Mouse (Mus musculus) activated CD4-positive, CD25-positive, alpha-beta regulatory T cell, adult 9 weeks (primary cell): ENCODE data around the gene Hist1h2bh. TPM values are rescaled to one million over a fixed set of nuclear protein-coding genes. Genes with fewer than 3 reads are reported as not detected.

ENCODE experiments used
- polyA plus RNA-seq: library from polyadenylated mRNA; unstranded; fragments of 100-300 nt; shearing (Covaris generic); gene quantifications from one replicate; pipeline ENCODE4 v1.2.1, GENCODE M21; 2017

The Hist1h2bh gene
- polyA plus RNA-seq: not detected

GRCm38 (mm10) chr13:23542999-23543607 is at the start of gene Hist1h2bh:
TSS of gene Hist1h2bh (minus strand) at chr13:23543392.

DNA sequence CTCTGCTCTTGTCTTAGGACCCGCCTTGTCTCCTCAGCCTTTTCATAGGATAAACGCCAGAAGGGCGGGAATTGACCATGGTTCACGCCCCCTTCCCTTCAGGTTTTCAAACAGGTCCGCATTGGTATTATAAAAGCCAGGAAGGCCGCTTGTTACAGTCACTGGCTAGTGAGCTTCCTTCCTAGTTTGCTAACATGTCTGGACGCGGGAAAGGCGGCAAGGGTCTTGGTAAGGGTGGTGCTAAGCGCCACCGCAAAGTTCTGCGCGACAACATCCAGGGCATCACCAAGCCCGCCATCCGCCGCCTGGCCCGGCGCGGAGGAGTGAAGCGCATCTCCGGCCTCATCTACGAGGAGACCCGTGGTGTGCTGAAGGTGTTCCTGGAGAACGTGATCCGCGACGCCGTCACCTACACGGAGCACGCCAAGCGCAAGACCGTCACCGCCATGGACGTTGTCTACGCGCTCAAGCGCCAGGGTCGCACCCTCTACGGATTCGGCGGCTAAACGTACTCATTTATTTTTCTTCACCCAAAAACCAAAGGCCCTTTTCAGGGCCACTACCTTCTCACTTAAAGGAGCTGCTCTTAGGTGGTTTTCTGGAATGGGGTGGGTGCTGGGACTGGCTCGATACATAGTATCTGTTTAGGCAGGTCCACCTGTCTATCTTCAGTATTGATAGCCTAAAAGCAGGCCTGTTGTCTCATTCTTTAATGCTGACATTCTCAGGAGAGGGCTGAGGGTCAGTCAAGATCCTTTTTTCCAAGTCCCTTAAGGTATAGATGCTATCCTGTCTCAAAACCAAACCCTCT is 38.4 kb upstream of the Hist1h2bh start, which contains the start of gene Hist1h4d:
Hist1h4d (plus strand) TSS at position 191 of the 811 bp plus-strand sequence.

GRCm38 (mm10) chr13:23575271-23575851 is 32.2 kb upstream of the Hist1h2bh start, which contains the start of gene Hist1h3d:
TSS of gene Hist1h3d (plus strand) at chr13:23575763.

DNA sequence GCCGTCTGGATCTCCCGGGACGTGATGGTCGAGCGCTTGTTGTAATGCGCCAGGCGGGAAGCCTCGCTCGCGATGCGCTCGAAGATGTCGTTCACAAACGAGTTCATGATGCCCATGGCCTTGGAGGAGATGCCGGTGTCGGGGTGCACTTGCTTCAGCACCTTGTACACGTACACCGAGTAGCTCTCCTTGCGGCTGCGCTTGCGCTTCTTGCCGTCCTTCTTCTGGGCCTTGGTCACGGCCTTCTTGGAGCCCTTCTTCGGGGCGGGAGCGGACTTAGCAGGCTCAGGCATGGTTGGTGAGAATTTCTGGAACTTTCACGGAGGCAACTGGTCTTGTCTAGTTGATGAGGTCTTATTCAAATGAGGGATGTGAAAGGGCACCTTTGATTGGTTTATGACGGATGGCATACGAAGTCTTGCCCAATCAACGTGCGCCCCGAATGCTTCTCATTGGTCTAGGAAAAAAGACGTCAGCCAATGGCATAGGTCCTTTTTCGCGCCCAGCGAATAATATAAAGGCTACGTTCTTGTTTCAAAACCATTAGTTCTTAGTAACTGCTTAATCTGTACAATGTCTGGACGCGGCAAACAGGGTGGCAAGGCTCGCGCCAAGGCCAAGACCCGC is 30.8 kb upstream of the Hist1h2bh start, which contains the start of the genes Hist1h2bf and Hist1h2ad:
Hist1h2bf (minus strand) TSS at position 299 of the 627 bp plus-strand sequence.
Hist1h2ad (plus strand) TSS at position 484 of the 627 bp plus-strand sequence.

GRCm38 (mm10) chr13:23571022-23571503 is 27.9 kb upstream of the Hist1h2bh start, which contains the start of the genes Hist1h2ae and Hist1h2bg:
TSS of gene Hist1h2ae (minus strand) at chr13:23571220.
TSS of gene Hist1h2bg (plus strand) at chr13:23571396.

GRCm38 (mm10) chr13:23561883-23562659 is 18.9 kb upstream of the Hist1h2bh start, which contains the start of gene Hist1h3e:
TSS of gene Hist1h3e (minus strand) at chr13:23562369.

DNA sequence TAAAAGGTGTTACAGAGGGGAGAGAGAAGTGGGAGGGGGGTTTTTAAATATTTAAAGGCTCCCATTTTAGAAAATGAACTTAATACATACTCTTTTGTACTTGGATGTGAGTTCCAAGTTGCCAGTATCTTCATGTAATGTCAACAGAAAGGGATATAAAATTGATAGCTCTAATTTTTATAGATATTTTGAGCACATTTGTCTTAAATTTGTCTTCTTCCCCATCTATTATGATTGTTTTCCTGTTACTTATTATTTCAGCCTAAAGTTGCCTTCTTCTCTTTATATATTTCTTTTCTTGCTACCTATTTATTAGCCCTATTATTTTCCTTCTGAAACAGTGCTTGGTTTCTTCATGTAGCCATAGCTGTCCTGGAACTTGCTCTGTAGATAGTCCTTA is 9.8 kb upstream of the Hist1h2bh start, which contains the start of gene Hist1h1d:
Hist1h1d (plus strand) TSS at position 301 of the 400 bp plus-strand sequence.

GRCm38 (mm10) chr13:23551146-23551834 is 8.1 kb upstream of the Hist1h2bh start, which contains the start of gene Hist1h4f:
TSS of gene Hist1h4f (minus strand) at chr13:23551648.

DNA sequence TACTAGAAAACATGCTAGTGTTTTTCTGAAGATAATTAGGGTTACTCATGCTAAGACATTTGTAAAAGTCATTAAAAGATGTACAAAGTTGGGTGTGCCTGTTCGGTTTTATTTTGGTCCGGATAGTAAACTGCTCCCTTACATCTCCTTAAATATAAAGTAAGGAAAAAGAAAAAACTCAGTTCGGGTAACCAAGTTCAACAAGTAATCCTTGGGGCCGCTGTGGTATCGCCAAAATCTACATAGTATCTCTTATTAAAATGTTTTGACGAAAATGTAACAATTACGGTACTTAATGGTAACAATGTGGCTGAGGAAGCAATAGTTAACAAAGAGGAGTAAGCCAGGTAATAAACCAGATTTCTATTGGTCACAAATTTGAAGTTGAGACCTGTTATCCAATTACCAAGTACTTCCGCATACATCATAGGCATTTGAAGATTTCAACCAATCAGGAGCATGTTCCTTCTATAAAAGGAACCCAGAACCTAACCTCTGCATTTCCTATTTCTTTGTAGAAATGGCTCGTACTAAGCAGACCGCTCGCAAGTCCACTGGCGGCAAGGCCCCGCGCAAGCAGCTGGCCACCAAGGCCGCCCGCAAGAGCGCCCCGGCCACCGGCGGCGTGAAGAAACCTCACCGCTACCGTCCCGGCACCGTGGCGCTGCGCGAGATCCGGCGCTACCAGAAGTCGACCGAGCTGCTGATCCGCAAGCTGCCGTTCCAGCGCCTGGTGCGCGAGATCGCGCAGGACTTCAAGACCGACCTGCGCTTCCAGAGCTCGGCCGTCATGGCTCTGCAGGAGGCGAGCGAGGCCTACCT is 984 bp upstream of the Hist1h2bh start, which contains the start of gene Hist1h3f:
Hist1h3f (plus strand) TSS at position 88 of the 822 bp plus-strand sequence.

DNA sequence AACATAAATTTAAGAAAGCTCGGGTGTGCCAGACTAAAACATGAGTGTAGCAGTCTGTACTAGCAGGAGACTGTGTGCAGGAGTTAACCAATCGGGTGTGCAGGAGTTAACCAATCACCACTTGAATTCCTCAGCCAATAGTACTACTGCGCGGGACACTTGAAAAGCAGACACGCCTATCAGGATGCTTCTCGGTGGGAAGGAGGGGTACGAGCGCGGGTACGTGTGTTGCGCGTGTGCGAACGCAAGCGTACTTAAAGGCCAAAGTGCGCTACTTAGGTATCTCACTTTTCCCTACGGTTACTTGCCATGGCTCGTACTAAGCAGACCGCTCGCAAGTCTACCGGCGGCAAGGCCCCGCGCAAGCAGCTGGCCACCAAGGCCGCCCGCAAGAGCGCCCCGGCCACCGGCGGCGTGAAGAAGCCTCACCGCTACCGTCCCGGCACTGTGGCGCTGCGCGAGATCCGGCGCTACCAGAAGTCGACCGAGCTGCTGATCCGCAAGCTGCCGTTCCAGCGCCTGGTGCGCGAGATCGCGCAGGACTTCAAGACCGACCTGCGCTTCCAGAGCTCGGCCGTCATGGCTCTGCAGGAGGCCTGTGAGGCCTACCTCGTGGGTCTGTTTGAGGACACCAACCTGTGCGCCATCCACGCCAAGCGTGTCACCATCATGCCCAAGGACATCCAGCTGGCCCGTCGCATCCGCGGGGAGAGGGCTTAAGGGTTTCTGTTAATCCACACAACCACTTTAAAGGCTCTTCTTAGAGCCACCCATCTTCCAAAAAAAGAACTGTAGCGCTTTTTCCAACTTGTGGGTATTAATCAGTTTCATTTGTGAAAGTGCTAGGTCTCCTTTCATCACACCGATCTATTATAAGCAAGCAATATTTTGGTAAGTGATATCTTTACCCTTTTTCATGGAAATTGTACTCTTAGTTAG is 7.8 kb downstream of the Hist1h2bh start, which contains the start of gene Hist1h3g:
Hist1h3g (plus strand) TSS at position 286 of the 939 bp plus-strand sequence.

DNA sequence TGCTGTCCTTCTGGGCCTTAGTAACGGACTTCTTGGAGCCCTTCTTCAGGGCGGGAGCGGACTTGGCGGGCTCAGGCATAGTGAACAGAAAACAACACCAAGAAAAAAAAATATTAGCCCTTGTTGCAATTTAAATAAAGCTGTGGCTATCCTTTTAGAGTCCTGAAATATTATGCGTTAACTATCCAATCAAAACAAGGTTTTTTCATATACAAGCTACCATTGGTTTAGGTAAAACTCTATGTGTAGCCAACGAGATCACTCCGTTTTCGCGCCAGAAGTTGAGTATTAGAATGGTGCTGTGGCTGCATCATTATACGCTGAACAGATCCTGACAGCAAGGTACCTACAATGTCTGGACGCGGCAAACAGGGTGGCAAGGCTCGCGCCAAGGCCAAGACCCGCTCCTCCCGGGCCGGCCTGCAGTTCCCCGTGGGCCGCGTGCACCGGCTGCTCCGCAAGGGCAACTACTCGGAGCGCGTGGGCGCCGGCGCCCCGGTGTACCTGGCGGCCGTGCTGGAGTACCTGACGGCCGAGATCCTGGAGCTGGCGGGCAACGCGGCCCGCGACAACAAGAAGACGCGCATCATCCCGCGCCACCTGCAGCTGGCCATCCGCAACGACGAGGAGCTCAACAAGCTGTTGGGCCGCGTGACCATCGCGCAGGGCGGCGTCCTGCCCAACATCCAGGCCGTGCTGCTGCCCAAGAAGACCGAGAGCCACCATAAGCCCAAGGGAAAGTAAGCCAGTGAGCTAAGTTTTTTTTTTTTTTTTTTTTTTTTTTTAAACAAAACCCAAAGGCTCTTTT is 9.4 kb downstream of the Hist1h2bh start, which contains the start of gene Hist1h2af:
Hist1h2af (plus strand) TSS at position 347 of the 808 bp plus-strand sequence.

DNA sequence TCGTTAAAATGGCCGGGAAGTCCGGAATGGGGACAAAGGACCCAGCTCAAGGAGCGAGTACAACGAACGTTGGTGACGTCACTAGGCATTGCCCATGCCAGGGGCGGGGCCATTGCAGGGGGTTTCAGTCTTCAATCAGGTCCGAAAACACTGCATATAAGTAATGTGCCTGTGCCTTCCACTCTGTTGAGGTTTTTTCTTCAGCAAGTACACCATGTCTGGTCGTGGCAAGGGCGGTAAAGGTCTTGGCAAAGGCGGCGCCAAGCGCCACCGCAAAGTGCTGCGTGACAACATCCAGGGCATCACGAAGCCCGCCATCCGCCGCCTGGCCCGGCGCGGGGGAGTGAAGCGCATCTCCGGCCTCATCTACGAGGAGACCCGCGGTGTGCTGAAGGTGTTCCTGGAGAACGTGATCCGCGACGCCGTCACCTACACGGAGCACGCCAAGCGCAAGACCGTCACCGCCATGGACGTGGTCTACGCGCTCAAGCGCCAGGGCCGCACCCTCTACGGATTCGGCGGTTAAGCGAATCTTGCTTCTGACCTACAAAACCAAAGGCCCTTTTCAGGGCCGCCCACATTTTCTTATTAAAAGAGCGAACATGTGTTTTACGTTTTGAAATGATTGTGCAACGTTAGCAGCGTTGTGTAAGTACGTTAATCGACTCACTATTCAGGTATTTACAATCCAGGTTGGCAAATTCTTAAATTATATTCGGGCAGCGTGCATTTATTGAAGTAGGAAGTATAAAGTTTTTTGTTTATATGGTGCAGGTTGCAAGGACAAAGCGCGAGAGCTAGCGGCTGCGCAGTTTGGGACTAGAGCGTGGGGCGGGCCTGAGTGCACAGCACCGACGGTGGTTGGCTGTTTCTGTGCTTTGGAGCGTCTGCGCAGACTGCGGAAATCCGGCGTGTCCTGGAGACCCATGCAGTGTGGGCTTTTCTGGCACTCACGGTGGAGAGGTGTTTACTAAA is 12.0 kb downstream of the Hist1h2bh start, which contains the start of gene Hist1h4h:
Hist1h4h (plus strand) TSS at position 150 of the 975 bp plus-strand sequence.

